Mouse (Mus musculus) activated CD4-positive, CD25-positive, alpha-beta regulatory T cell (primary cell): ENCODE results near the gene Olfr1155. TPM values are rescaled to one million over a fixed set of nuclear protein-coding genes. Genes with fewer than 3 reads are reported as not detected.

Source experiments
- polyA plus RNA-seq, 2 experiments: library from polyadenylated mRNA; unstranded; fragments of 100-300 nt; shearing (Covaris generic); gene quantifications; one replicate each; pipeline ENCODE4 v1.2.1; 2017

Olfr1155 gene
- not detected for polyA plus RNA-seq

GRCm38 (mm10) chr2:87945037-87945436 is at the start of gene Olfr1155:
Gene Olfr1155, minus strand, starts transcription at chr2:87945137.

GRCm38 (mm10) chr2:87989813-87990212 is 44.9 kb upstream of the Olfr1155 start, which contains the start of gene Olfr1158:
Gene Olfr1158, plus strand, starts transcription at chr2:87990113.

GRCm38 (mm10) chr2:87974563-87974962 is 29.6 kb upstream of the Olfr1155 start, which contains the start of gene Olfr74:
Gene Olfr74, minus strand, starts transcription at chr2:87974663.

GRCm38 (mm10) chr2:87968199-87968598 is 23.3 kb upstream of the Olfr1155 start, which contains the start of gene Olfr1157:
Gene Olfr1157, minus strand, starts transcription at chr2:87968299.

GRCm38 (mm10) chr2:87953000-87953399 is 8.1 kb upstream of the Olfr1155 start, which contains the start of gene Olfr1156:
Gene Olfr1156, minus strand, starts transcription at chr2:87953100.

GRCm38 (mm10) chr2:87905066-87905465 is 39.9 kb downstream of the Olfr1155 start, which contains the start of gene Olfr1154:
Gene Olfr1154, minus strand, starts transcription at chr2:87905166.

GRCm38 (mm10) chr2:87894662-87895061 is 50.3 kb downstream of the Olfr1155 start, which contains the start of gene Olfr1153:
Gene Olfr1153, plus strand, starts transcription at chr2:87894962.

Other genes with a start within 250 kb of the Olfr1155 start
- not detected for gene Olfr1137, start 232.0 kb downstream of the Olfr1155 start, polyA plus RNA-seq
- gene Olfr1138, start 205.2 kb downstream of the Olfr1155 start, polyA plus RNA-seq: under 1 TPM in 1 of 2 experiments, not detected in 1; 0.11 TPM
- gene Olfr1140, start 201.4 kb downstream of the Olfr1155 start, polyA plus RNA-seq: under 1 TPM in 1 of 2 experiments, not detected in 1; 0.31 TPM
- not detected for gene Olfr1141, start 191.1 kb downstream of the Olfr1155 start, polyA plus RNA-seq
- gene Olfr152, start 165.7 kb downstream of the Olfr1155 start, polyA plus RNA-seq: not detected
- gene Olfr1143, start 144.5 kb downstream of the Olfr1155 start, polyA plus RNA-seq: not detected
- gene Olfr1145, start 135.3 kb downstream of the Olfr1155 start, polyA plus RNA-seq: not detected
- gene Olfr1148, start 114.6 kb downstream of the Olfr1155 start, polyA plus RNA-seq: under 1 TPM; 0.27 to 0.42 TPM
- not detected for gene Olfr1150-ps1, start 101.1 kb downstream of the Olfr1155 start, polyA plus RNA-seq
- under 1 TPM in 1 of 2 experiments, not detected in 1; 0.45 TPM for gene Olfr1151, start 89.3 kb downstream of the Olfr1155 start, polyA plus RNA-seq
- under 1 TPM in 1 of 2 experiments, not detected in 1; 0.06 TPM for gene Olfr1152, start 78.6 kb downstream of the Olfr1155 start, polyA plus RNA-seq
- under 1 TPM in 1 of 2 experiments, not detected in 1; 0.22 TPM for gene Olfr1153, start 50.2 kb downstream of the Olfr1155 start, polyA plus RNA-seq
- under 1 TPM in 1 of 2 experiments, not detected in 1; 0.20 TPM for gene Olfr1154, start 40.0 kb downstream of the Olfr1155 start, polyA plus RNA-seq
- gene Olfr1156, start 8.0 kb upstream of the Olfr1155 start, polyA plus RNA-seq: under 1 TPM; 0.06 to 0.07 TPM
- under 1 TPM in 1 of 2 experiments, not detected in 1; 0.08 TPM for gene Olfr1157, start 23.2 kb upstream of the Olfr1155 start, polyA plus RNA-seq
- not detected for gene Olfr74, start 29.5 kb upstream of the Olfr1155 start, polyA plus RNA-seq
- gene Olfr1158, start 45.0 kb upstream of the Olfr1155 start, polyA plus RNA-seq: not detected
- not detected for gene Olfr1160, start 63.1 kb upstream of the Olfr1155 start, polyA plus RNA-seq
- under 1 TPM in 1 of 2 experiments, not detected in 1; 0.41 TPM for gene Olfr1161, start 77.6 kb upstream of the Olfr1155 start, polyA plus RNA-seq
- under 1 TPM in 1 of 2 experiments, not detected in 1; 0.11 TPM for gene Olfr73, start 92.6 kb upstream of the Olfr1155 start, polyA plus RNA-seq
- not detected for gene Olfr1162, start 106.0 kb upstream of the Olfr1155 start, polyA plus RNA-seq
- not detected for gene Olfr1163, start 126.7 kb upstream of the Olfr1155 start, polyA plus RNA-seq
- not detected for gene Olfr1164, start 148.8 kb upstream of the Olfr1155 start, polyA plus RNA-seq
- not detected for gene Olfr1166, start 183.1 kb upstream of the Olfr1155 start, polyA plus RNA-seq
- not detected for gene Olfr1167, start 210.1 kb upstream of the Olfr1155 start, polyA plus RNA-seq
- gene Olfr1168, start 236.7 kb upstream of the Olfr1155 start, polyA plus RNA-seq: not detected